In the genomic region with DNA sequence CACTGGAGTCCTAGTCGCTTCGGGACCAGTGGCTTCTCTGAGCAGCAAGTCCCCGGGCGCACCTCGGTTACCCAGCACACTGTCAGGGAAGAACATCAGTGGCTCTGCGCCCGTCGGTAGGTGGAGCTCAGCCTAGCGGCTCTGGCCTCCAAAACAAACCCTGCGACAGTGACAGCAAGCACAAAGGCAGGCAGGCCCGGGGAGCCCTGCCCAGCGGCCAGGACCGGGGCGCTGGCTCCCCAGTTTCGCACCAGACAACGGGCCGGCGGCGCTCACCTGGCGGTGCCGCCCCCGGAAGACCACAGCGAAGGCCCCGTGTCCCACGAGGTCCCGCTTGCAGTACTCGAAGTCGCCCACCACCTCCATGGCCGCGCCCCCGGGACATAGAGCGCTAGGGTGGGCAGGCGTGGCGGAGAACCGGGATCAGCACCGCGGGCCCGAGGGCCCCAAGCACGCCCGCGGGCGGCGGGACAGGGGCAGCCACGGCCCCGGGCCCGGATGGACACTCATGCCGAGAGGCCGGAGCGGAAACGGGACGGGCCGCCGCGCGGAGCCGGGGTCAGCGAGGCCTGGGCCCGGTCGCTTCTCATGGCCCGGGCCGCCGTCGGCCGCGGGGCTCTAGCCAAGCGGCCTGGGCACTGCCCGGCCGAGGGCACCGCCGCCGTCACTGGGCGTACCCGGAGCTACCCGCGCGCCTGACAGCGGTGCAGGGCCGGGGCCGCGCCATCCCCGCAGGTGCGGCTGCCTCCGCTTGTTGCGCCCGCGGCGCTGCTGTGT, we compare ENCODE assay signal across 8 mouse cellular contexts. TPM values are rescaled to one million over a fixed set of nuclear protein-coding genes. Genes with fewer than 3 reads are reported as not detected.
A peak's percentile ranks its signal among the peaks of the same experiment; 100 is the strongest.
DNase-seq lines count a peak whose midpoint lies in the region; ATAC-seq and TF ChIP-seq lines count a peak whose summit lies in the region.

No protein-coding gene starts in this region.

- peak; percentile 78; the same call in 1 of the 2 replicates for TF ChIP-seq POLR2A in cortical plate, adult 2 months (IDR thresholded peaks at IDR 0.05; ENCODE audit: extremely low read depth, insufficient read depth, low read length)

- peak overlapping the region; percentile 98 for H3K27ac ChIP-seq in cortical plate, adult 2 months (ENCODE audit: insufficient read depth, low read length)

- peaks cover 1% of the 10 kb centered on the region for H3K4me1 ChIP-seq in cortical plate, adult 2 months (ENCODE audit: control insufficient read depth, insufficient read depth, low read length)

- ATAC-seq in megakaryocyte, adult 5-6 weeks (ENCODE audit: poor library complexity, severe bottlenecking): peak; percentile 85

- DNase-seq in adipocyte (ENCODE audit: low spot score): peak; percentile 87
- DNase-seq in gastrocnemius, adult 8-10 months (ENCODE audit: low spot score in 2 of 2): peak; percentile 71 to 77
- peak; percentile 87 for DNase-seq in induced T-regulatory cell, adult 2 months (ENCODE audit: low read depth)
- peak; percentile 67 to 78 for DNase-seq in left cerebral cortex, adult 8-10 months (ENCODE audit: low spot score in 2 of 2)
- DNase-seq in right cerebral cortex, adult 18-20 months: peak; percentile 88
- DNase-seq in urinary bladder, adult 2 months (ENCODE audit: low spot score): peak; percentile 75

- no peak; the same call in 1 of the 2 replicates for TF ChIP-seq CTCF in cortical plate, adult 2 months (IDR thresholded peaks at IDR 0.05; ENCODE audit: extremely low read depth, insufficient read depth, low read length)

- H3K4me3 ChIP-seq in cortical plate, adult 2 months (ENCODE audit: insufficient read depth, low read length): peak overlapping the region; percentile 54

RNA-seq across cellular contexts. Expression of a gene that starts 0.5 kb away (rescaled TPM):
- 65.5 and 66.4 TPM in 2 replicates for polyA plus RNA-seq in cortical plate, adult 2 months (2012; rRNA removed)
- total RNA-seq in gastrocnemius, adult 8-10 months (2022): 10 to 100 TPM; 73.2 to 92.6 (median 79.5) TPM
- 10 to 100 TPM; 71.9 to 76.5 (median 75.6) TPM for total RNA-seq in left cerebral cortex, adult 8-10 months (2022)
- 17.5 and 22.7 TPM in 2 replicates for total RNA-seq in megakaryocyte, adult 5-6 weeks (2015)
- total RNA-seq in megakaryocyte, adult 5-6 weeks (2017): 16.5 and 19.8 TPM in 2 replicates
- 23.0 and 26.7 TPM in 2 replicates for polyA plus RNA-seq in urinary bladder, adult 2 months (2012; rRNA removed)

Comparison
In these comparisons a context has a peak if more than half of its experiments do, and no peak if none do; other contexts are left out.
1. Peak in every context shown above with its lines: DNase-seq, ATAC-seq, H3K4me3 ChIP-seq and H3K27ac ChIP-seq.